Mouse (Mus musculus): Measurements from ENCODE around the gene Cd109. TPM values are rescaled to one million over a fixed set of nuclear protein-coding genes. Genes with fewer than 3 reads are reported as not detected.

The Cd109 gene
- polyA plus RNA-seq, 1 experiment from 2014 or later = 3.7 TPM

- 83% methylated on average over 5 of the region's 5 CpGs for WGBS
- Histone ChIP-seq H3K27ac (no peak overlapping the region), H3K9me3 (no peaks in the 10 kb centered on the region), H3K27me3 (ENCODE audit: insufficient read depth, poor library complexity, severe bottlenecking) (no peaks in the 10 kb centered on the region), H3K36me3 (no peaks in the 10 kb centered on the region), H3K4me1 (replicated peaks) (no peaks in the 10 kb centered on the region), H3K4me3 (no peak overlapping the region)
- DNase-seq (ENCODE audit: low spot score) = no peak
Measured at GRCm38 (mm10) chr9:78599927-78600326, 15.4 kb upstream of the Cd109 start.

GRCm38 (mm10) chr9:78601046-78601730, 14.2 kb upstream of the Cd109 start:
- DNase-seq (ENCODE audit: low spot score) = peak; percentile 12
- Histone ChIP-seq H3K4me3 (no peak overlapping the region), H3K27ac (no peak overlapping the region), H3K4me1 (replicated peaks) (no peaks in the 10 kb centered on the region), H3K27me3 (ENCODE audit: insufficient read depth, poor library complexity, severe bottlenecking) (no peaks in the 10 kb centered on the region), H3K9me3 (no peaks in the 10 kb centered on the region), H3K36me3 (no peaks in the 10 kb centered on the region)
- 65% methylated on average over 4 of the region's 4 CpGs for WGBS

GRCm38 (mm10) chr9:78614201-78614600, 1.1 kb upstream of the Cd109 start:
- no peaks in the 10 kb centered on the region for H3K9me3 ChIP-seq
- H3K27ac ChIP-seq = no peak overlapping the region
- H3K36me3 ChIP-seq = no peaks in the 10 kb centered on the region
- H3K27me3 ChIP-seq (ENCODE audit: insufficient read depth, poor library complexity, severe bottlenecking) = peaks cover 18% of the 10 kb centered on the region
- 67% methylated on average over 6 of the region's 6 CpGs for WGBS
- H3K4me3 ChIP-seq = no peak overlapping the region
- DNase-seq (ENCODE audit: low spot score) = no peak
- peaks cover 16% of the 10 kb centered on the region; the same call in 1 of the 2 replicates for H3K4me1 ChIP-seq (replicated peaks)

GRCm38 (mm10) chr9:78619285-78619684, 3.9 kb downstream of the Cd109 start:
- Histone ChIP-seq H3K9me3 (no peaks in the 10 kb centered on the region), H3K4me3 (no peak overlapping the region), H3K27ac (no peak overlapping the region), H3K4me1 (replicated peaks) (peaks cover 16% of the 10 kb centered on the region; the same call in 1 of the 2 replicates), H3K36me3 (no peaks in the 10 kb centered on the region), H3K27me3 (ENCODE audit: insufficient read depth, poor library complexity, severe bottlenecking) (peaks cover 15% of the 10 kb centered on the region)
- no peak for DNase-seq (ENCODE audit: low spot score)
- WGBS = 89% methylated on average over 9 of the region's 9 CpGs

GRCm38 (mm10) chr9:78623301-78623747, 8.0 kb downstream of the Cd109 start:
- Histone ChIP-seq H3K4me3 (no peak overlapping the region), H3K27ac (no peak overlapping the region), H3K4me1 (replicated peaks) (no peaks in the 10 kb centered on the region), H3K27me3 (ENCODE audit: insufficient read depth, poor library complexity, severe bottlenecking) (no peaks in the 10 kb centered on the region), H3K36me3 (no peaks in the 10 kb centered on the region), H3K9me3 (no peaks in the 10 kb centered on the region)
- DNase-seq (ENCODE audit: low spot score) = no peak
- WGBS = 83% methylated on average over 10 of the region's 10 CpGs

- no peak overlapping the region for H3K4me3 ChIP-seq
- no peaks in the 10 kb centered on the region for H3K9me3 ChIP-seq
- WGBS = 59% methylated on average over 6 of the region's 6 CpGs
- H3K27ac ChIP-seq = no peak overlapping the region
- H3K4me1 ChIP-seq (replicated peaks) = no peaks in the 10 kb centered on the region
- no peaks in the 10 kb centered on the region for H3K27me3 ChIP-seq (ENCODE audit: insufficient read depth, poor library complexity, severe bottlenecking)
- DNase-seq (ENCODE audit: low spot score) = no peak
- H3K36me3 ChIP-seq = no peaks in the 10 kb centered on the region
Measured at GRCm38 (mm10) chr9:78629991-78630390, 14.6 kb downstream of the Cd109 start.

GRCm38 (mm10) chr9:78631755-78632434, 16.5 kb downstream of the Cd109 start:
- Histone ChIP-seq H3K9me3 (no peaks in the 10 kb centered on the region), H3K27me3 (ENCODE audit: insufficient read depth, poor library complexity, severe bottlenecking) (no peaks in the 10 kb centered on the region), H3K36me3 (no peaks in the 10 kb centered on the region), H3K4me3 (no peak overlapping the region), H3K4me1 (replicated peaks) (no peaks in the 10 kb centered on the region), H3K27ac (no peak overlapping the region)
- no peak for DNase-seq (ENCODE audit: low spot score)
- WGBS = 89% methylated on average over 6 of the region's 6 CpGs

GRCm38 (mm10) chr9:78633976-78634375, 18.6 kb downstream of the Cd109 start:
- H3K27ac ChIP-seq = no peak overlapping the region
- H3K27me3 ChIP-seq (ENCODE audit: insufficient read depth, poor library complexity, severe bottlenecking) = no peaks in the 10 kb centered on the region
- WGBS = 98% methylated on average over 3 of the region's 3 CpGs
- no peaks in the 10 kb centered on the region for H3K9me3 ChIP-seq
- H3K4me3 ChIP-seq = no peak overlapping the region
- no peak for DNase-seq (ENCODE audit: low spot score)
- H3K36me3 ChIP-seq = no peaks in the 10 kb centered on the region
- H3K4me1 ChIP-seq (replicated peaks) = 0 out of 2 replicates have a peak, but pooled peaks cover 1% of the 10 kb centered on the region

- no peak for DNase-seq (ENCODE audit: low spot score)
- H3K9me3 ChIP-seq = no peaks in the 10 kb centered on the region
- H3K4me1 ChIP-seq (replicated peaks) = 0 out of 2 replicates have a peak, but pooled peaks cover 4% of the 10 kb centered on the region
- no peaks in the 10 kb centered on the region for H3K27me3 ChIP-seq (ENCODE audit: insufficient read depth, poor library complexity, severe bottlenecking)
- H3K4me3 ChIP-seq = no peak overlapping the region
- 83% methylated on average over 4 of the region's 4 CpGs for WGBS
- H3K27ac ChIP-seq = no peak overlapping the region
- H3K36me3 ChIP-seq = no peaks in the 10 kb centered on the region
Measured at GRCm38 (mm10) chr9:78641386-78641785, 26.0 kb downstream of the Cd109 start.

GRCm38 (mm10) chr9:78646008-78646777, 30.8 kb downstream of the Cd109 start:
- Histone ChIP-seq H3K4me3 (no peak overlapping the region), H3K27me3 (ENCODE audit: insufficient read depth, poor library complexity, severe bottlenecking) (no peaks in the 10 kb centered on the region), H3K36me3 (no peaks in the 10 kb centered on the region), H3K9me3 (no peaks in the 10 kb centered on the region), H3K27ac (no peak overlapping the region), H3K4me1 (replicated peaks) (no peaks in the 10 kb centered on the region)
- DNase-seq (ENCODE audit: low spot score) = peak; percentile 60
- 53% methylated on average over 6 of the region's 6 CpGs for WGBS

- Histone ChIP-seq H3K4me3 (no peak overlapping the region), H3K4me1 (replicated peaks) (no peaks in the 10 kb centered on the region), H3K27me3 (ENCODE audit: insufficient read depth, poor library complexity, severe bottlenecking) (no peaks in the 10 kb centered on the region), H3K27ac (no peak overlapping the region), H3K9me3 (no peaks in the 10 kb centered on the region), H3K36me3 (no peaks in the 10 kb centered on the region)
- 90% methylated on average over 8 of the region's 8 CpGs for WGBS
- DNase-seq (ENCODE audit: low spot score) = no peak
Measured at GRCm38 (mm10) chr9:78648641-78649040, 33.3 kb downstream of the Cd109 start.

GRCm38 (mm10) chr9:78649398-78649797, 34.1 kb downstream of the Cd109 start:
- DNase-seq (ENCODE audit: low spot score) = no peak
- no peaks in the 10 kb centered on the region for H3K4me1 ChIP-seq (replicated peaks)
- no peak overlapping the region for H3K4me3 ChIP-seq
- no peaks in the 10 kb centered on the region for H3K36me3 ChIP-seq
- H3K27me3 ChIP-seq (ENCODE audit: insufficient read depth, poor library complexity, severe bottlenecking) = no peaks in the 10 kb centered on the region
- no peaks in the 10 kb centered on the region for H3K9me3 ChIP-seq
- no peak overlapping the region for H3K27ac ChIP-seq

GRCm38 (mm10) chr9:78657564-78657963, 42.2 kb downstream of the Cd109 start:
- Histone ChIP-seq H3K4me3 (no peak overlapping the region), H3K27me3 (ENCODE audit: insufficient read depth, poor library complexity, severe bottlenecking) (no peaks in the 10 kb centered on the region), H3K36me3 (no peaks in the 10 kb centered on the region), H3K9me3 (no peaks in the 10 kb centered on the region), H3K4me1 (replicated peaks) (no peaks in the 10 kb centered on the region), H3K27ac (no peak overlapping the region)
- WGBS = 88% methylated on average over 5 of the region's 5 CpGs
- DNase-seq (ENCODE audit: low spot score) = no peak
